Mouse (Mus musculus) heart, adult 8-10 months (tissue): ENCODE measurements around the gene Cebpb. TPM values are rescaled to one million over a fixed set of nuclear protein-coding genes. Genes with fewer than 3 reads are reported as not detected.

Experiments
- DNase-seq: peaks from one replicate; pipeline ENCODE4 v3.0.0; 2022; ENCODE audit warnings: low spot score
- total RNA-seq, 4 experiments: library from RNA; stranded (reverse); gene quantifications; 2 replicates each; pipeline ENCODE4 v1.2.4; 2022

The Cebpb gene
- total RNA-seq, 4 experiments from 2014 or later, result 55.1 to 104 (median 84.0) TPM

GRCm38 (mm10) chr2:167691871-167692661 is 3.4 kb downstream of the Cebpb start:
- DNase-seq, result no peak

- no peak for DNase-seq
Measured at GRCm38 (mm10) chr2:167692831-167693230, 4.1 kb downstream of the Cebpb start.

- no peak for DNase-seq
Measured at GRCm38 (mm10) chr2:167693540-167693939, 4.8 kb downstream of the Cebpb start.

- DNase-seq, result no peak
Measured at GRCm38 (mm10) chr2:167694244-167694643, 5.5 kb downstream of the Cebpb start.

- no peak for DNase-seq
Measured at GRCm38 (mm10) chr2:167694963-167695362, 6.2 kb downstream of the Cebpb start.

GRCm38 (mm10) chr2:167695491-167695890 is 6.8 kb downstream of the Cebpb start:
- DNase-seq, result no peak

GRCm38 (mm10) chr2:167696143-167696542 is 7.4 kb downstream of the Cebpb start:
- no peak for DNase-seq

- DNase-seq, result peak; percentile 83
Measured at GRCm38 (mm10) chr2:167697902-167698301, 9.2 kb downstream of the Cebpb start.

- no peak for DNase-seq
Measured at GRCm38 (mm10) chr2:167700018-167700417, 11.3 kb downstream of the Cebpb start.

- DNase-seq, result no peak
Measured at GRCm38 (mm10) chr2:167701472-167701871, 12.8 kb downstream of the Cebpb start.

- no peak for DNase-seq
Measured at GRCm38 (mm10) chr2:167702126-167702525, 13.4 kb downstream of the Cebpb start.

GRCm38 (mm10) chr2:167704409-167704808 is 15.7 kb downstream of the Cebpb start:
- no peak for DNase-seq

GRCm38 (mm10) chr2:167706183-167706939 is 17.6 kb downstream of the Cebpb start:
- DNase-seq, result no peak

- DNase-seq, result no peak
Measured at GRCm38 (mm10) chr2:167708373-167708772, 19.7 kb downstream of the Cebpb start.

GRCm38 (mm10) chr2:167709969-167710368 is 21.3 kb downstream of the Cebpb start:
- DNase-seq, result no peak

GRCm38 (mm10) chr2:167710574-167710973 is 21.9 kb downstream of the Cebpb start:
- DNase-seq, result no peak

GRCm38 (mm10) chr2:167712872-167713821 is 24.4 kb downstream of the Cebpb start:
- DNase-seq, result peak; percentile 59

GRCm38 (mm10) chr2:167714298-167714697 is 25.6 kb downstream of the Cebpb start:
- no peak for DNase-seq

- DNase-seq, result no peak
Measured at GRCm38 (mm10) chr2:167715008-167715407, 26.3 kb downstream of the Cebpb start.

- no peak for DNase-seq
Measured at GRCm38 (mm10) chr2:167717208-167717607, 28.5 kb downstream of the Cebpb start.

GRCm38 (mm10) chr2:167719520-167719919 is 30.8 kb downstream of the Cebpb start:
- no peak for DNase-seq
